Mouse (Mus musculus): ENCODE results near the gene Fbxl8. TPM values are rescaled to one million over a fixed set of nuclear protein-coding genes. Genes with fewer than 3 reads are reported as not detected.

Fbxl8 gene
- total and polyA plus RNA-seq, 2 experiments from 2014 or later: 3.6 to 6.4 TPM

GRCm38 (mm10) chr8:105254152-105254965 lies 10.1 kb upstream of the Fbxl8 start:
- WGBS: 1% methylated on average over 70 of the region's 74 CpGs
- peak overlapping the region; percentile 99 for H3K4me2 ChIP-seq (ENCODE audit: low read depth, low read length)
- H3K4me1 ChIP-seq (ENCODE audit: control insufficient read depth, insufficient read depth): peaks cover 22% of the 10 kb centered on the region
- H3K9ac ChIP-seq (replicated peaks; ENCODE audit: low read depth, low read length): peak overlapping the region; percentile 55
- TF ChIP-seq EP300 (IDR thresholded peaks at IDR 0.05; ENCODE audit: low read depth): 0 out of 2 replicates have a peak, but pooled peaks have one; percentile 28
- TF ChIP-seq CTCF (IDR thresholded peaks at IDR 0.05; ENCODE audit: low read depth): peak; percentile 76
- ATAC-seq (ENCODE audit: insufficient read depth, low read depth) (peak; percentile 79), DNase-seq (ENCODE audit: low spot score) (peak; percentile 82)
- H3K36me3 ChIP-seq (replicated peaks; ENCODE audit: control insufficient read depth, insufficient read depth, low read length): peaks cover 40% of the 10 kb centered on the region
- H3K9me3 ChIP-seq (replicated peaks; ENCODE audit: control insufficient read depth, low read length): no peaks in the 10 kb centered on the region
- H3K27me3 ChIP-seq (ENCODE audit: control insufficient read depth, insufficient read depth, low read length): peaks cover 15% of the 10 kb centered on the region; the same call in 1 of the 2 replicates
- peak overlapping the region; percentile 78 for H3K27ac ChIP-seq (ENCODE audit: low read depth)
- peak overlapping the region; percentile 67 for H3K4me3 ChIP-seq (ENCODE audit: low read depth, low read length)

GRCm38 (mm10) chr8:105254966-105255350 lies 9.5 kb upstream of the Fbxl8 start, which contains the start of gene B3gnt9:
Gene B3gnt9, minus strand, starts transcription at chr8:105255153.
- H3K36me3 ChIP-seq (replicated peaks; ENCODE audit: control insufficient read depth, insufficient read depth, low read length): peaks cover 34% of the 10 kb centered on the region
- 6% methylated on average over 14 of the region's 14 CpGs for WGBS
- peaks cover 26% of the 10 kb centered on the region for H3K4me1 ChIP-seq (ENCODE audit: control insufficient read depth, insufficient read depth)
- H3K27ac ChIP-seq (ENCODE audit: low read depth): peak within 1 kb of the TSS; percentile 78
- peak; percentile 59 for ATAC-seq (ENCODE audit: insufficient read depth, low read depth)
- peak within 1 kb of the TSS; percentile 55 for H3K9ac ChIP-seq (replicated peaks; ENCODE audit: low read depth, low read length)
- H3K9me3 ChIP-seq (replicated peaks; ENCODE audit: control insufficient read depth, low read length): no peaks in the 10 kb centered on the region
- H3K4me2 ChIP-seq (ENCODE audit: low read depth, low read length): peak within 1 kb of the TSS; percentile 99
- peak within 1 kb of the TSS; percentile 67 for H3K4me3 ChIP-seq (ENCODE audit: low read depth, low read length)
- H3K27me3 ChIP-seq (ENCODE audit: control insufficient read depth, insufficient read depth, low read length): peaks cover 15% of the 10 kb centered on the region; the same call in 1 of the 2 replicates
- TF ChIP-seq CTCF (IDR thresholded peaks at IDR 0.05; ENCODE audit: low read depth) (no peak), EP300 (IDR thresholded peaks at IDR 0.05; ENCODE audit: low read depth) (no peak)
- peak; percentile 62 for DNase-seq (ENCODE audit: low spot score)

GRCm38 (mm10) chr8:105257318-105258114 lies 6.9 kb upstream of the Fbxl8 start:
- WGBS: 77% methylated on average over 7 of the region's 7 CpGs
- Histone ChIP-seq H3K4me1 (ENCODE audit: control insufficient read depth, insufficient read depth) (peaks cover 27% of the 10 kb centered on the region), H3K27ac (ENCODE audit: low read depth) (no peak overlapping the region), H3K36me3 (replicated peaks; ENCODE audit: control insufficient read depth, insufficient read depth, low read length) (peaks cover 8% of the 10 kb centered on the region), H3K27me3 (ENCODE audit: control insufficient read depth, insufficient read depth, low read length) (peaks cover 15% of the 10 kb centered on the region; the same call in 1 of the 2 replicates), H3K4me3 (ENCODE audit: low read depth, low read length) (no peak overlapping the region), H3K9ac (replicated peaks; ENCODE audit: low read depth, low read length) (no peak overlapping the region), H3K4me2 (ENCODE audit: low read depth, low read length) (no peak overlapping the region), H3K9me3 (replicated peaks; ENCODE audit: control insufficient read depth, low read length) (no peaks in the 10 kb centered on the region)
- no peak for DNase-seq (ENCODE audit: low spot score)
- ATAC-seq (ENCODE audit: insufficient read depth, low read depth): no peak
- no peak for TF ChIP-seq CTCF (IDR thresholded peaks at IDR 0.05; ENCODE audit: low read depth)
- no peak for TF ChIP-seq EP300 (IDR thresholded peaks at IDR 0.05; ENCODE audit: low read depth)

- Histone ChIP-seq H3K4me1 (ENCODE audit: control insufficient read depth, insufficient read depth) (peaks cover 30% of the 10 kb centered on the region), H3K27ac (ENCODE audit: low read depth) (no peak overlapping the region), H3K9ac (replicated peaks; ENCODE audit: low read depth, low read length) (no peak overlapping the region), H3K36me3 (replicated peaks; ENCODE audit: control insufficient read depth, insufficient read depth, low read length) (no peaks in the 10 kb centered on the region; the same call in 1 of the 2 replicates), H3K4me3 (ENCODE audit: low read depth, low read length) (peak overlapping the region; percentile 31), H3K27me3 (ENCODE audit: control insufficient read depth, insufficient read depth, low read length) (peaks cover 15% of the 10 kb centered on the region; the same call in 1 of the 2 replicates), H3K4me2 (ENCODE audit: low read depth, low read length) (peak overlapping the region; percentile 76), H3K9me3 (replicated peaks; ENCODE audit: control insufficient read depth, low read length) (no peaks in the 10 kb centered on the region)
- 10% methylated on average over 55 of the region's 55 CpGs for WGBS
- no peak for TF ChIP-seq EP300 (IDR thresholded peaks at IDR 0.05; ENCODE audit: low read depth)
- peak; percentile 20; the same call in 1 of the 2 replicates for TF ChIP-seq CTCF (IDR thresholded peaks at IDR 0.05; ENCODE audit: low read depth)
- DNase-seq (ENCODE audit: low spot score) (no peak), ATAC-seq (ENCODE audit: insufficient read depth, low read depth) (0 out of 2 replicates have a peak, but pooled peaks have one; percentile 4)
These were observed 5.3 kb upstream of the Fbxl8 start for GRCm38 (mm10) chr8:105258911-105259720.
